Mouse (Mus musculus) heart, embryonic 15.5 days (tissue): ENCODE data around the gene Mettl15. TPM values are rescaled to one million over a fixed set of nuclear protein-coding genes. Genes with fewer than 3 reads are reported as not detected.

ENCODE experiments used
- ATAC-seq: fragments of 200-750 bp; cut with Nextera tagmentation; replicated peaks from 2 replicates; pipeline ENCODE4 v1.8.0; 2017; ENCODE audit warnings: low read depth, moderate TSS enrichment; ENCODE audit not compliant: insufficient number of reproducible peaks, insufficient read depth, low FRiP score
- H3K27ac ChIP-seq: fragments of 300-500 bp; sonication (generic); 2 replicates; pipeline ENCODE4 v1.5.1; 2015; ENCODE audit warnings: mild to moderate bottlenecking, inconsistent platforms
- H3K27me3 ChIP-seq: fragments of 300-500 bp; sonication (generic); 2 replicates; pipeline ENCODE4 v1.6.1; 2015; ENCODE audit warnings: inconsistent platforms
- H3K36me3 ChIP-seq: fragments of 300-500 bp; sonication (generic); 2 replicates; pipeline ENCODE4 v1.6.1; 2015; ENCODE audit warnings: mild to moderate bottlenecking, inconsistent platforms
- H3K4me1 ChIP-seq: fragments of 300-500 bp; sonication (generic); replicated peaks from 2 replicates; pipeline ENCODE4 v1.6.1; 2015; ENCODE audit warnings: inconsistent platforms
- H3K4me2 ChIP-seq: fragments of 300-500 bp; sonication (generic); 2 replicates; pipeline ENCODE4 v1.6.1; 2015; ENCODE audit warnings: inconsistent platforms, mild to moderate bottlenecking, moderate library complexity
- H3K4me3 ChIP-seq: fragments of 300-500 bp; sonication (generic); 2 replicates; pipeline ENCODE4 v1.5.1; 2015; ENCODE audit warnings: mild to moderate bottlenecking, inconsistent platforms
- H3K9ac ChIP-seq: fragments of 300-500 bp; sonication (generic); 2 replicates; pipeline ENCODE4 v1.6.1; 2015; ENCODE audit warnings: mild to moderate bottlenecking, inconsistent platforms
- H3K9me3 ChIP-seq: fragments of 300-500 bp; sonication (generic); replicated peaks from 2 replicates; pipeline ENCODE4 v1.6.1; 2016; ENCODE audit warnings: inconsistent platforms
- WGBS: fragments of 180-500 bp; shearing (Covaris S2); methylation state at CpG from one replicate; pipeline ENCODE4 v1.1.7; 2015; ENCODE audit warnings: mixed read lengths; 5-methylcytosine and 5-hydroxymethylcytosine counted together
- polyA plus RNA-seq: library from polyadenylated mRNA; unstranded; fragments of >200 nt; fragmentation: Nextera tagmentation; extraction: Ambion mirVana; gene quantifications from 2 replicates; pipeline ENCODE4 v1.2.1, GENCODE M21; 2015

Mettl15 gene
- polyA plus RNA-seq, 1 experiment from 2014 or later: 16.5 TPM

DNA sequence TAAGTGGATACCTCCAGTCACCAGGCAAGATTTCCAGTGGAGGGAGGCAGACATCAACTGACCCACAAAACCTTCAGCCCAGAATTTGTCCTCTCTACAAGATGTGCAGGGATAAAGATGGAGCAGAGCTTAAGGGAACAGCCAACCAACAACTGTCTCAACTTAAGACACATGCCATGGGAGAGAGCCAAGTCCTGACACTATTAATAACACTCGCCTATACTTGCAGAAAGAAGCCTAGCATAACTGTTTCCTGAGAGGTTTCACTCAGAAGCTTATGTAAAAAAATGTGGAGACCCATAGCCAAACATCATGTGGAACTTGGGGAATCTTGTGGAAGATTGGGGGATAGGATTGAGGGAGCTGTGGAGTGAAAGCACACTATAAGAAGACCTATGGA is 124.4 kb downstream of the Mettl15 start:
- Histone ChIP-seq H3K4me1 (0 out of 2 replicates have a peak, but pooled peaks cover 3% of the 10 kb centered on the region), H3K4me2 (no peak overlapping the region), H3K9ac (no peak overlapping the region), H3K27me3 (no peaks in the 10 kb centered on the region), H3K9me3 (no peaks in the 10 kb centered on the region), H3K4me3 (no peak overlapping the region), H3K36me3 (no peaks in the 10 kb centered on the region), H3K27ac (no peak overlapping the region)
- ATAC-seq: no peak
- 59% methylated on average over 1 of the region's 1 CpGs for WGBS

DNA sequence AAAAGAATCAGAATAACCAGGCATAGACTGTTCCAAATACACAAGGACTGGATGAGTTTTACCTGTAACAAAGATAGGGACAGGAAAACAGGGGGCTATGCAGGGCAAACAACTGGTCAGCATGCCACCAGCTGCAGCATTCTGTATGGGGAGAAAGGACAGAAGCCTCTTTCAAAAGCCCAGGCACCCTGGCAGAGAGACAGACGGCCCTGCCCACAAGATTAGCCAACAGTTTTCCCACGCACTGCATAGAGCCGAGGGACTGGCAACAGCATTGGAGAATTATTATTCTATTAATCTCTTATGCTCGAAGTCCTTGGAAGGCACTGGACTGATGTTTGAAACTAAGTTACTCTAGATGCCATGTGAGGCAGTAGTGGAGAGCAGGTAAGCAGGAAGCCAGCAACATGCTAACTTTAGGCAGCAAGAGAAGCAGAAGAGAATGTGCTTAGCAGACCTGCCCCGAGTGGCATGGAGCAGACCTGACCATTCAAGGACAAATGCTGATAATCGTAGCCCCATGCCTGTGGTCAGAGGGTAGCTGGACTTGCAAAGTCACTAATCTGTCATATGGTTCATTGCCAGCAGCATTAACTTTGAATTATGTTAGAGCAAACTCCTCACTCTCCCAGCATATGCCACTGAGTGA is 127.0 kb downstream of the Mettl15 start:
- H3K36me3 ChIP-seq: no peaks in the 10 kb centered on the region
- H3K27ac ChIP-seq: no peak overlapping the region
- ATAC-seq: no peak
- no peak overlapping the region for H3K4me3 ChIP-seq
- no peaks in the 10 kb centered on the region for H3K27me3 ChIP-seq
- no peak overlapping the region for H3K9ac ChIP-seq
- H3K4me1 ChIP-seq: 0 out of 2 replicates have a peak, but pooled peaks cover 3% of the 10 kb centered on the region
- WGBS: 53% methylated on average over 6 of the region's 6 CpGs
- no peaks in the 10 kb centered on the region for H3K9me3 ChIP-seq
- H3K4me2 ChIP-seq: no peak overlapping the region

DNA sequence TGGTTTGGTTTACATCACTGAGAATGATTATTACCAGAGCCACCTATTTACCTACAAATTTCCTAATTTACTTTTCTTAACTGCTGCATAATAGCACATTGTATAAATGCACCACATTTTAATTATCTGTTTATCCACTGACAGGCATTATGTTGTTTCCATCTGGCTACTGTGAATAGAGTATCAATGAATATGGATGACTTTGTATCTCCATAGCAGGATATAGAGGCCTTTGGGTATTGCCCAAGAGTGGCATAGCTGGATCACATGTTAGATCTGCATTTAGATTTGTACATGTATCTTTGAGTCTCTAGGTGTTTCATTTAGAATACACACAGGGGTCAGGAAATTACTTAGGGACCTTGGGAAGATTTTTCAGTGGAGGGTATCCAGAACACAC is 133.3 kb downstream of the Mettl15 start:
- Histone ChIP-seq H3K4me1 (no peaks in the 10 kb centered on the region), H3K4me2 (no peak overlapping the region), H3K36me3 (no peaks in the 10 kb centered on the region), H3K9ac (no peak overlapping the region), H3K9me3 (no peaks in the 10 kb centered on the region), H3K27me3 (no peaks in the 10 kb centered on the region), H3K27ac (no peak overlapping the region), H3K4me3 (no peak overlapping the region)
- no peak for ATAC-seq

DNA sequence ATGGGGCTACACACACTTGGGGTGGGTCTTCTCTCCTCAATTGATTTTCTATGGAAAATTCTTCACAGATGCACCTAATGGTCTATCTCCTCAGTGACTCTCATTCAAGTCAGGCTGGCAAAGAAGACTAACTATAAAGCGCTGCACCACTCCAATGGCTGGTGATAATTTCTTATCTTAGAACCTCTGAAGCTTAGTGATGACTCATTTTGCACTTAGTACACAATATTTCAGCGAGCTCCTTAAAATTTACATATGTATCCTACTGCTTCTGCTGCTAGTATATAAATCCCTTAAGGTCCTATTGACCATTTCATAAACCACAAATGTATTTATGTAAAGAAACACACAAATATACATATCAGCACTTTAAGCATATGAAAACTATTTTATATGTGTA is 136.1 kb downstream of the Mettl15 start:
- H3K4me2 ChIP-seq: no peak overlapping the region
- no peak overlapping the region for H3K9ac ChIP-seq
- ATAC-seq: no peak
- H3K27me3 ChIP-seq: no peaks in the 10 kb centered on the region
- 74% methylated on average over 2 of the region's 2 CpGs for WGBS
- H3K4me1 ChIP-seq: no peaks in the 10 kb centered on the region
- H3K9me3 ChIP-seq: no peaks in the 10 kb centered on the region
- H3K36me3 ChIP-seq: no peaks in the 10 kb centered on the region
- no peak overlapping the region for H3K27ac ChIP-seq
- no peak overlapping the region for H3K4me3 ChIP-seq

DNA sequence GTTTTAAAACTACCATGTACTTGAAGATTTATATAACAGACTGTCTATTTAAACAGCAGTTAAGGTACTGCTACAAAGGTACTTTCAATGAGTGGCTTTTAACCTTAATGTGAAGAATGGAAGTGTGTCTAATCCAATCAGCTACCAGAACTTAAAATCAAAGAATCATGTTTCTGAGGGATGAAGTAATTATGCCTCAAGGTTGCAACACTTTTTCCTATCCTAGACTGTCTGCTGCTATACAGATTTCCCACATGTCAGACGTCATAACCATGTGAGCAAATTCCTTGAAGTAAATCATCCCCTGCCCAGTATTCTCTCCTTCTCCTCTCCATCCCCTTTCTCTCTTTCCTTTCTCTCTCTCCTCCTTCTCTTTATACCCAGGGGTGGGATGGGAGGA is 140.2 kb downstream of the Mettl15 start:
- WGBS: 77% methylated on average over 1 of the region's 1 CpGs
- no peak overlapping the region for H3K4me3 ChIP-seq
- no peaks in the 10 kb centered on the region for H3K36me3 ChIP-seq
- no peak overlapping the region for H3K4me2 ChIP-seq
- no peak overlapping the region for H3K27ac ChIP-seq
- H3K4me1 ChIP-seq: no peaks in the 10 kb centered on the region
- H3K9me3 ChIP-seq: no peaks in the 10 kb centered on the region
- H3K27me3 ChIP-seq: no peaks in the 10 kb centered on the region
- no peak overlapping the region for H3K9ac ChIP-seq
- ATAC-seq: no peak

DNA sequence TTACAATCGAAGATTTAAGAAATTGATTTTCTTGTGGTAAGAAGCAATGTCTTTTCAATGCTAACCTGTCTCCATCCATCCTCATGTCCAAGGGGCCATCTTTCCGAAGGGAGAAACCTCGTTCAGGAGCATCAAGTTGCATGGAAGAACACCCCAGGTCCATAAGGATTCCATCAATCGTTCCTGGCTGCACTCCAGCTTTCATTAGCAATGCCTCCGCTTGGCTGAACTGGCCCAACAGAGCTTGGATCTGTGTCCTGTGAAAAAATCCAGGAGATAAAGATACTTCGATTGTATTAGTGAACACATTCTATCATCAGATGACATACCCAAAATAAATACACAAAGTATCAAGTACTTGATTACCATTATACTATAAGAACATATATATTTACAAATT is 143.3 kb downstream of the Mettl15 start:
- Histone ChIP-seq H3K27me3 (no peaks in the 10 kb centered on the region), H3K4me3 (no peak overlapping the region), H3K4me1 (no peaks in the 10 kb centered on the region), H3K36me3 (no peaks in the 10 kb centered on the region), H3K4me2 (no peak overlapping the region), H3K27ac (no peak overlapping the region), H3K9me3 (no peaks in the 10 kb centered on the region), H3K9ac (no peak overlapping the region)
- WGBS: 71% methylated on average over 6 of the region's 6 CpGs
- ATAC-seq: no peak

DNA sequence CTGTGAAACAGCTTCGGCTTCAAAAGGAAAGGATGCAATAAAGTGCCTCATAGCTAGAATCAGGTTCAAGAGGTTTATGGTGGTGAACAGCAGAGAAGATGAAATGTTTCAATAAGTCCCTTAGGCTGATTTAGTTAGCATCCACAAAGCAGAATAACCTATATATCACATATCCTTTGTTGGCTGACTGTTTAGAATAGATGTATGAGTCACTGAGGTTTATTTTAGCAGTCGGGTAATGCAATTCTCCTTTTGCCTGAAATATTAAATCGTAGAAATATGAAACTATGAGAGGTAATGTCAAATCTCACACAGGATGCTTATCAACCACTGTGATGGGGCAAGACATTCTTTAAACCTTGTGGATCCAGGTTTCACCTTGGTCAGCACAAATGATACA is 149.8 kb downstream of the Mettl15 start:
- ATAC-seq: no peak
- no peaks in the 10 kb centered on the region for H3K4me1 ChIP-seq
- H3K4me2 ChIP-seq: no peak overlapping the region
- WGBS: 85% methylated on average over 3 of the region's 3 CpGs
- no peak overlapping the region for H3K27ac ChIP-seq
- no peaks in the 10 kb centered on the region for H3K36me3 ChIP-seq
- H3K9ac ChIP-seq: no peak overlapping the region
- no peaks in the 10 kb centered on the region for H3K27me3 ChIP-seq
- H3K9me3 ChIP-seq: no peaks in the 10 kb centered on the region
- no peak overlapping the region for H3K4me3 ChIP-seq

DNA sequence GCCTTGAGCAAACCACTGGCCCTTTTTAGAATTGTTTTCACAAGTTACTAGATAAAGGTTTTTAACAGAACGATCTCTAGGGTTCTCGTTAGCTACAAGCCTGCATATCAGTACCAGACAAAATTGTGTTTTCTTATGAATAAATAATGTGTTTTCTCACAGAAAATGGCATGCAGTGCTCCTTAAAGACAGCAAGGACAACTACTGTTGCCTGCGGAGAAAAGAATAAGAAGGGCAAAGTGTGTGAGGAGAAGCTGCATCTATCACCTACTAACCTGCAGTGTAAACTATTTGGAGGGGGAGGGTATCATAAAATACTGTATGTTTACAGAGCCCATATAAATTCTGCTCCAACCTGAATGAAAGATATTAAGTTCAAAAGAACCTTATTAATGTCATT is 150.6 kb downstream of the Mettl15 start:
- Histone ChIP-seq H3K27ac (no peak overlapping the region), H3K4me2 (no peak overlapping the region), H3K27me3 (no peaks in the 10 kb centered on the region), H3K4me3 (no peak overlapping the region), H3K4me1 (no peaks in the 10 kb centered on the region), H3K36me3 (no peaks in the 10 kb centered on the region), H3K9ac (no peak overlapping the region), H3K9me3 (no peaks in the 10 kb centered on the region)
- WGBS: 83% methylated on average over 3 of the region's 3 CpGs
- no peak for ATAC-seq

DNA sequence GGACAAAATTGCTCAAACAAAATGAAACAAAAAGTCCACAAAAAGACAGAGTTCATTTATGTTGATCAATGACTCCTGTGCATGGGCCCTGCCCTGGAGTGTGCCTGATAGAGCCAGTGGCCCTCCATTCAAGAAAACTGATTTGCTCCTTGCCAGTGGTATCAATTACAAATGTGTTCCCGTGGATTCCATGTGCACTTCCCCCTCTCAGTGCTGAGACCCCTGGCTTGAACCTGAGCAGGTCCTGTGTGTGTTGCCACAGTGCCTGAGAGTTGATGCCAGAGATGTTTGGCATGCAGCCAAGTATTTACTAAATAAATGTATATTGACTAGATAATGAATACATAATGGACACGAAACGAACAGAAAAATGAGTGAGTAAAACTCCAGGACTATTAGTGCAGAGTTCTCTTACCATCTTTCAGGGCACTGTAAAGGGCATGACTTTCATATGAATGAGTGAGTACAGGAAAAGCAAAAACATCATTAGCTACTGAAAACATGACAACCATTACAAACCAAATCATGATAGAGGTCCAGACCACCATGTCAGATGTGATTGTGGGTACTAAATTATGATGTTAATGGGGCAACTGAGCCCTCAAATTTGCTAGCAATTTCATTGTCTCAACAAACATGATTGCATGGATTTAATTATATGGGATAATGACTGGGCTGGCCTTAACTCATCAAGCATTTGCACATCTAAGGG is 174.6 kb downstream of the Mettl15 start:
- H3K4me3 ChIP-seq: no peak overlapping the region
- no peaks in the 10 kb centered on the region for H3K36me3 ChIP-seq
- H3K9me3 ChIP-seq: no peaks in the 10 kb centered on the region
- H3K27me3 ChIP-seq: no peaks in the 10 kb centered on the region
- no peak overlapping the region for H3K9ac ChIP-seq
- 64% methylated on average over 3 of the region's 3 CpGs for WGBS
- no peaks in the 10 kb centered on the region for H3K4me1 ChIP-seq
- no peak for ATAC-seq
- no peak overlapping the region for H3K27ac ChIP-seq
- H3K4me2 ChIP-seq: no peak overlapping the region

DNA sequence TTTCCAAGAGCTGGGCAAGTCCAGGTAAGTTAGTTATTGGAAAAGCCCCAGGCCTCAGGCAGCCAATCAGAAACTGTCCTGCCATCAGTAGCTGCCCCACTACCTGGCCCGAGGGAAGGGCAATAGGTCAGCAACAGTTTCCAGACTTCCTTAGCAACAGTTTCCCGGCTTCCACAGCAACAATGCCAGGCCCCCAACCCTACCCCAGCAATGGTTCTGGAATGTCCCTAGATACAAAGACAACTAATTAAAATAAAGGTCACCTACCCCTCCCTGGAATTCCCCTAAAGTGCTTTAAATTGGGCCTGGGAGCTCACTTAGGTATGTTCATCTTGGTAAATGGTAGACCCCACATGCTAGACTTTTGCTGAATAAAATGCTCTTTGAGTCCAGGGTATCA is 230.9 kb downstream of the Mettl15 start:
- no peak overlapping the region for H3K4me2 ChIP-seq
- H3K27ac ChIP-seq: no peak overlapping the region
- no peak overlapping the region for H3K4me3 ChIP-seq
- H3K4me1 ChIP-seq: no peaks in the 10 kb centered on the region
- H3K36me3 ChIP-seq: no peaks in the 10 kb centered on the region
- H3K27me3 ChIP-seq: no peaks in the 10 kb centered on the region
- ATAC-seq: no peak
- H3K9ac ChIP-seq: no peak overlapping the region
- WGBS: 77% methylated on average over 2 of the region's 2 CpGs
- H3K9me3 ChIP-seq: no peaks in the 10 kb centered on the region
